Mouse (Mus musculus): ENCODE data around the gene Fbxl19. TPM values are rescaled to one million over a fixed set of nuclear protein-coding genes. Genes with fewer than 3 reads are reported as not detected.

Fbxl19 gene
- 10 to 100 TPM; 13.1 to 13.7 TPM for total RNA-seq (2021)
- long read RNA-seq, experiment 1, partial matches to known transcripts: 2 of 5 reads
- long read RNA-seq, experiment 1, other reads (novel, unspliced or antisense): 2 of 5 reads
- long read RNA-seq, experiment 2, partial matches to known transcripts: 0 of 3 reads
- long read RNA-seq, experiment 2, other reads (novel, unspliced or antisense): 3 of 3 reads

- DNase-seq: peak; percentile 79 to 87
These were observed at the start of gene Fbxl19 for GRCm38 (mm10) chr7:127744366-127745045. TSS of gene Fbxl19 (plus strand) at chr7:127744543.

DNA sequence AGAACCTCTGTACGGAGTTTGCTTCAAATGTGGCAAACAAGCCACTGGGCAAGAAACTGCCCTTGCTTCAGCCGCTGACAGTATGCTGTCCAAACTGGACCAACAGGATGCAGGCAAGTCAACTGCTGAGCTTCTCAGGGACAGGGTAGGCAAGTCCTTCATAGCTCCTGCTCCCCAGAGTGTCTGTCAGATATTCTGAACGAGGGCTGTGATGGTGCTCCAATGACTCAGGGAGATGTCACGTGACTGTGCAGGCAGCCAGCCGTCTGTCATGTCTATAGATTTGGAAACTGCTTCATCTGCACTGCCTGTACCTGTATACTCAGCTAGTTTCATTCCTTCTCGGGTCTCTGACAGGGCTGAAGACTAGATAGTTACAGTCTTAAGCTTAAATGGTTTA lies 45.4 kb upstream of the Fbxl19 start:
- peak; percentile 65 to 73 for DNase-seq

GRCm38 (mm10) chr7:127700712-127701331 lies 43.5 kb upstream of the Fbxl19 start:
- no peak for DNase-seq

DNA sequence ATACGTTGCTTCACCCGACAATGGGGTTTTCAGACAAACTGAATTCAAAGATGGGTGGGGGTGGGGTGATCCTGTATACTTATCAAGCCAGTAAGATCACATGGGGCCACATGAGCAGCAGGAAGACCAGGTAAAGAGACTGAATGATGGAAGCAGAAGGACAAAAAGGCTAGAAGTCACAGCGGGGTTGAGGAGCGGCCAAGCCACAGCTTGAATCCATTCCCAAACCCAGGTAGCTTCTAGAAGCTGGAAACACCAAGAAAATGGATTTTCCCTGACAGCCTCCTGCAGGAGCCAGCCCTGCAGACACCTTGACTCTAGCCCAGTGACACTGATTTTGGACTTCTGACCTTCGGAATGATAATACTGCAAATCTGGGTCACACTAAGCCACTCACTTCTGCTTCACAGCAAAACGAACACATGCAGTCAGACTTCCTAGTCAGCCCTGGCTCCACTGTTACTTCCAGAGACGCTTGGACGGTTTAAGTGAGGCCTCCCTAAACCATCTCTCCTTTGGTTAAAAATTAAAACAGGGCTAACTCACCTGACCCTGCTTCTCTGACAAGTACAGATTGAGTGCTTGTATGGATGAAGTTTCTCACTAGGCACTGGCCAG lies 40.7 kb upstream of the Fbxl19 start:
- DNase-seq: no peak

DNA sequence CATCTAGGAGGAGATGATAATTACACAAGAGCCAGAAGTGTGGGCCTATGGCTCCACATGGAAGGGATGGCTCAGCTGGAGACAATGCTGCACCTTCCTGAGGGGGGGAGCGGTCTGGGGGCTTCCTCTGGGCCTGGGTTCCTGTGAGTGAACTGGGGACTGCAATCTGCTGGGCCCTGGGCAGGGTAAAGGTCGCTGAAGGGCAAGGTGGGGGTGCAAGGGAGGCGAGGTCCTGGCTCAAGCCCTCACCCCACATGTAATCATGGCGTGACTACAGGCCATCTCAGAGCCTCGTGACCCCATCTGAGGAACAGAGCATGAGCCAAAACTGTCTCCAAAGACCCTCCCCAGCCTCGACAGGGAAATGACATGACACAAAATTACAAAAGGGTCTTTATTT lies 39.7 kb upstream of the Fbxl19 start:
- DNase-seq: no peak

- no peak for DNase-seq
These were observed 38.6 kb upstream of the Fbxl19 start for GRCm38 (mm10) chr7:127705706-127706105.

- DNase-seq: peak in 1 of 2 experiments; percentile 42
These were observed 37.0 kb upstream of the Fbxl19 start for GRCm38 (mm10) chr7:127707045-127707956.

- DNase-seq: peak in 1 of 2 experiments; percentile 22
These were observed 36.5 kb upstream of the Fbxl19 start for GRCm38 (mm10) chr7:127707957-127708206.

- DNase-seq: peak; percentile 94 to 95
These were observed 35.9 kb upstream of the Fbxl19 start, which contains the start of gene Bcl7c for GRCm38 (mm10) chr7:127708207-127709078. TSS of gene Bcl7c (minus strand) at chr7:127708933.

DNA sequence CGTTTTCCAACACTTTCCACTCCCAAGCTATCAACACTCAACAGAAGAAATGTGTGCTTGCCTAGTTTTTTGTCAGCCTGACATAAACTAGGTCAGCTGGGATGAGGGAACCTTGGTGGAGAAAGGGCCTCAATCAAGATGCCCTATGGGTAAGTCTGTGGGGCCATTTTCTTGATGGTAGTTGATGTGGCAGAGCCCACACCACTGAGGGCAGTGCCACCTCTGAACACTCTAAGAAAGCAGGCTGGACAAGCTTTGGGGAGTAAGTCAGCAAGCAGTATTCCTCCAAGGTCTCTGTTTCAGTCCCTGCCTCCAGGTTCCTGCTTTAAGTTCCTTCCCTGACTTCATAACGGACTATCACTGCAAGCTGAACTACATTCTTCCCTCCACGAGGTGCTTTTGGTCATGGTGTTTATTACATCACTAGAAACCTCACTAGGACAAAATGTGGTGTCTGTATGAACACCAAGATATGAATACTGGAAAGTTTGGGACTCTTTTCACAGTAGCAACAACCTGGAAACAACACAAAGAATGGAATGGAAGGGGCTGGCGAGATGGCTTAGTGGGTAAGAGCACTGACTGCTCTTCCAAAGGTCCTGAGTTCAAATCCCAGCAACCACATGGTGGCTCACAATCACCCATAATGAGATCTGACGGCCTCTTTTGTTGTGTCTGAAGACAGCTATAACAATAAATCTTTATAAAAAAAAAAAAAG lies 34.9 kb upstream of the Fbxl19 start:
- no peak for DNase-seq

- no peak for DNase-seq
These were observed 33.3 kb upstream of the Fbxl19 start for GRCm38 (mm10) chr7:127711031-127711430.

DNA sequence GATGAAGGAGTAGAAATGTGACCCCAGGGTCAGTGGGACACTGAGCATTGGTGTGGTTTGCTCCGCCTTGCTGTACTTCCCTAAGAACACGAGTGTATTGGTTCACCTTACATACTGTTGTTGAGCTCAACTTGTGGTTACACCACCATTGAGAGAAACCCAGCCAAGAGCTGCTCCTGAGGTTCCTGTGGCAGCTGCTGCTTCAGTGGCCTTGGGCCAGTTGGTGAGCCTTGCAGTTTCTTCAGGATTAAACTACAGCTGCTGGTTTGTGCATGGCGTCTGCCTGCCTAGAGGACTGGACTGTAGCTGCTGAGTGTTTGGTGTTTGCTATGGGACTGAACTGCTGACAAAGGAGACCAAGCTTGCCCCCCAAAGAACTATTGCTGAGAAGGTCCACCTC lies 32.9 kb upstream of the Fbxl19 start:
- DNase-seq: no peak

DNA sequence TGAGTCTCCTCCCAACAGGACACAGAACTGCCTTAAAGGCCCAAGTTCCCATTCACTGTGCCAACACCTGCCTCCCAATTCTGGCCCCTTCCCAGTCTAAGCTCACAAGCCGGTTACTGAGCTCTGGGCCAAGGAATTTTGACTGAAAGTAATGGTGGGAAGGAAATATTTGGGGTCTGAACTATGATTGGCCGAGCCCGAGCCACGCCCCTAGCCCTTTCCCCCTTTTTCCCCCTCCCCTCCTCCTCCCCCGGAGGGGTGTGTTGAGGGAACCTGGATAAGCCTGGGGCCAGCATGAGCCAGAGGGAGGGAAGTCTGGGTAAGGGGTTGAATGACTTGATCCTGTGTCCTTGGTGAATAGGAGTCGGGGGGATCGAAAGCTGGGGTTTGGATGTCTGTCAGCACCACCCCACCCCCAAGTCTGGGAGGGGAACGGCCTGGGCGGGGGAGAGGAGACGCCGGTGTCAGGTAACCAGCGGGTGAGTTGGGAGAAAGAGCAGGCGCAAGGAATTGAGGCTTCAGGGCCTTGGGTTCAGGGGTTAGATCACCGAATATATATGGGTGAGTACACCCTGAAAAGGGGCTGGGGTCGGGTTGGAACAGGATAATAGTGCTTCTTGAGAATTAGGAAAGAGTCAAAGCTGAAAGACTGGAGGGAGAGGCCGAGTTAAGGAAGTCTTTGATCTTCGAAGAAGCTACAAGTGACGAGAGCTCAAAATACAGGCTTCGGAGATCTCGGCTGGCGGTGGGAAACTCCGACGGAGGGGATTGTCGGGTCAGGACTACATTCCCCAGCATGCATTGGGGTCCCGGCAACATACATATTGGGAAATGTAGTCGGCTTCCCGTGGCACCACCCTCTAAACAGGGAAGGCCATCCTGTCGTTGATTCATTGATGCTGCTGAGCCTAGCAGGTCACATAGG lies 31.6 kb upstream of the Fbxl19 start, which contains the start of gene Ctf1:
Gene Ctf1 (plus strand): TSS at position 276 of the 925 bp plus-strand sequence.
- peak; percentile 83 to 89 for DNase-seq

- no peak for DNase-seq
These were observed 29.5 kb upstream of the Fbxl19 start for GRCm38 (mm10) chr7:127714816-127715215.

DNA sequence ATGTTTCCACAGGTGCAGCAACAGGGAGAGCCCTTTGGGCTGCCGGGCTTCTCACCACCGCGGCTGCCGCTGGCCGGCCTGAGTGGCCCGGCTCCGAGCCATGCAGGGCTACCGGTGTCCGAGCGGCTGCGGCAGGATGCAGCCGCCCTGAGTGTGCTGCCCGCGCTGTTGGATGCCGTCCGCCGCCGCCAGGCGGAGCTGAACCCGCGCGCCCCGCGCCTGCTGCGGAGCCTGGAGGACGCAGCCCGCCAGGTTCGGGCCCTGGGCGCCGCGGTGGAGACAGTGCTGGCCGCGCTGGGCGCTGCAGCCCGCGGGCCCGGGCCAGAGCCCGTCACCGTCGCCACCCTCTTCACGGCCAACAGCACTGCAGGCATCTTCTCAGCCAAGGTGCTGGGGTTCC lies 27.4 kb upstream of the Fbxl19 start:
- DNase-seq: peak; percentile 81 to 88

DNA sequence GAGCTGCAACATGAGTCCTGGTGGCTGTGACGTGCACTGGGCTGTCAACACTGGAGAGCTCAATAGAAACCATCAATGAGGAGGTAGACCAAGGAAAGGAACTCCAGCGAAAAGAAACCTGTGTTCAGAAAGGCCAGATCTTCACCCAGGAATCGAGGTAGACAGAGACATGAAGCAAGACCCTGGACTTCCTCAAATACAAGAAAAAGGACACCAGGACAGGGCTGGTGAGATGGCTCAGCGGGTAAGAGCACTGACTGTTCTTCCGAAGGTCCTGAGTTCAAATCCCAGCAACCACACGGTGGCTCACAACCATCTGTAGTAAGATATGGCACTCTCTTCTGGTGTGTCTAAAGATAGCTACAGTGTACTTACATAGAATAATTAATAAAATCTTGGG lies 26.0 kb upstream of the Fbxl19 start:
- no peak for DNase-seq

DNA sequence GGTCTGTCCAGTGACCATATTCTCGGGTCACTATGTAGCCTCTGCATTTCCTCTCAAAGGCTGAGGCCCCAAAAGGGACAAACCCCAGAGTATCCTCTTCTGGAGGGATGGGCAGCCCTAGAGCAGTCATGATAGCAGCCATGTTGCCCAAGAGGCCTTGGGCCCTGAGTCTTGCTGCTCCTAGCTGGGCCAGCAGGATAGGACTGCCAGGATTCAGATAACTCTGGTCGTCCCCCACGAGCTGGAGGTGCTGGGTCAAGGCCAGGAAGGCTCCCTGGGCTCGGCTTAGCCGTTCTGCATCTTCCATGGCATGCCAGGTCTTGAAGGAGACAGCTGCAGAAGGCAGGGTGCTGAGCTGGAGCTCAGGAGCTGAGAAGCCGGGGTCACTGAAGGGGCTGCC lies 25.1 kb upstream of the Fbxl19 start:
- peak in 1 of 2 experiments; percentile 26 for DNase-seq

- no peak for DNase-seq
These were observed 18.9 kb upstream of the Fbxl19 start for GRCm38 (mm10) chr7:127725490-127725889.

DNA sequence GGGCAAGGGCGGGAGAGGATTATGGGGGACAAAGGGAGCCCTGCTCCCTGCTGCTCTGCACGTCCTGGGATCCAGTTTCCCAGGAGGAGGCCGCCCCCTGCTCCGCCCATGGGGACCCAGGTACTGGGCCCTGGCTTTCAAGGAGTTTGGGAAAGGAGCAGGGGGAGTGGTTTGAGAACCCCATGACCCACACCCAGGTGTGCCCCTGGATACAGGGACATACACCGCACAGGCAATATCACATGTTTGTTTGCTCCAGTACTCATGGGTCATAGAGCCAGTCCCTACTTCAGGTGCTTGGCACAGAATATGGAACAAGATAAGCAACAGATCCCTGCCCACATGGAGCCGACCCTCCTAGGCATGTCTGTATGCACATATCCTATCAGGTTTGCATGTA lies 18.4 kb upstream of the Fbxl19 start:
- DNase-seq: no peak

Measured in adrenal gland, postnatal 36 days (tissue).